Mouse (Mus musculus) midbrain, embryonic 11.5 days (tissue): ENCODE measurements at regions not wholly inside any gene's neighbourhood (a gene's known extent, or its start where the extent isn't known, plus 50 kb on each side); places are given as distances from the start of the nearest gene placed in this dataset.

Source experiments
- ATAC-seq: fragments of 200-750 bp; cut with Nextera tagmentation; 2 replicates; pipeline ENCODE4 v1.8.0; 2017; ENCODE audit warnings: moderate TSS enrichment, moderate library complexity; ENCODE audit not compliant: low FRiP score
- DNase-seq: peaks from one replicate; pipeline ENCODE4 v3.0.0; 2015; ENCODE audit warnings: low spot score; ENCODE audit errors: missing footprints
- H3K27ac ChIP-seq: fragments of 300-500 bp; sonication (generic); 2 replicates; pipeline ENCODE4 v1.5.1; 2014; ENCODE audit warnings: low read depth, low read length
- H3K27me3 ChIP-seq: fragments of 300-500 bp; sonication (generic); 2 replicates; pipeline ENCODE4 v1.6.1; 2014; ENCODE audit warnings: mild to moderate bottlenecking, low read length, moderate library complexity, mixed read lengths; ENCODE audit not compliant: control insufficient read depth, insufficient read depth
- H3K36me3 ChIP-seq: fragments of 300-500 bp; sonication (generic); 2 replicates; pipeline ENCODE4 v1.6.1; 2014; ENCODE audit warnings: mild to moderate bottlenecking, low read length, moderate library complexity, mixed read lengths; ENCODE audit not compliant: control insufficient read depth, insufficient read depth
- H3K4me1 ChIP-seq: fragments of 300-500 bp; sonication (generic); 2 replicates; pipeline ENCODE4 v1.6.1; 2014; ENCODE audit warnings: low read length; ENCODE audit not compliant: control insufficient read depth, insufficient read depth
- H3K4me2 ChIP-seq: fragments of 300-500 bp; sonication (generic); 2 replicates; pipeline ENCODE4 v1.6.1; 2014; ENCODE audit warnings: mild to moderate bottlenecking, moderate library complexity
- H3K4me3 ChIP-seq: fragments of 300-500 bp; sonication (generic); 2 replicates; pipeline ENCODE4 v1.5.1; 2014; ENCODE audit warnings: low read depth, low read length
- H3K9ac ChIP-seq: fragments of 300-500 bp; sonication (generic); 2 replicates; pipeline ENCODE4 v1.6.1; 2014; ENCODE audit warnings: low read length
- H3K9me3 ChIP-seq: fragments of 300-500 bp; sonication (generic); 2 replicates; pipeline ENCODE4 v1.6.1; 2016; ENCODE audit warnings: low read length; ENCODE audit not compliant: control insufficient read depth
- WGBS: fragments of 180-500 bp; shearing (Covaris S2); extraction: QIAGEN DNeasy Blood & Tissue Kit; methylation state at CpG from one replicate; pipeline ENCODE4 v1.1.7; 2014; 5-methylcytosine and 5-hydroxymethylcytosine counted together

DNA sequence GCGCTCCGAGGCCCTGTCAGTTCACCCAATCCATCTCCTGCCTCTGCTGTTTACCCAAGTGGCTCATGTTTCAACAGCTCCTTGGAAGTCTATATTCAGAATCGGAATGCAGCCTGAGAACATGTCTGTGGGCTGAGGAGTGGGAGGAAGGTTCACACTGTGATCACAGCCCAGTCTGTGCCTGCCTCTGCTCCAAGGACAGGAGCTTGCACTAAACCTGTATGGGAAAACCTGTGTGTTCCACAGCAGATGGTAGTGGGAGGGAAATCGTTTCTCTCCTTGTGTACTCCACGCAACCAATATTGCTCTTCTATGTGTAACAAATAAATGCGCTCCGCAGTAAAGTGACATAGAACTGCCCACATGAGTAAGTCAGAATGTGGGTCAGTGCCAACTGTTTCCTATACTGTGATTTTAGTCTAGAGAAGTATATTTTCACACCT, 514.0 kb upstream of the Epha7 start:
- DNase-seq (peak; percentile 90), ATAC-seq (peak; percentile 45; the same call in 1 of the 2 replicates)
- Histone ChIP-seq H3K4me2 (no peak overlapping the region), H3K9ac (no peak overlapping the region), H3K9me3 (no peaks in the 10 kb centered on the region), H3K4me3 (no peak overlapping the region), H3K27ac (no peak overlapping the region), H3K27me3 (no peaks in the 10 kb centered on the region), H3K4me1 (0 out of 2 replicates have a peak, but pooled peaks cover 6% of the 10 kb centered on the region), H3K36me3 (no peaks in the 10 kb centered on the region)
- 54% methylated on average over 7 of the region's 7 CpGs for WGBS

DNA sequence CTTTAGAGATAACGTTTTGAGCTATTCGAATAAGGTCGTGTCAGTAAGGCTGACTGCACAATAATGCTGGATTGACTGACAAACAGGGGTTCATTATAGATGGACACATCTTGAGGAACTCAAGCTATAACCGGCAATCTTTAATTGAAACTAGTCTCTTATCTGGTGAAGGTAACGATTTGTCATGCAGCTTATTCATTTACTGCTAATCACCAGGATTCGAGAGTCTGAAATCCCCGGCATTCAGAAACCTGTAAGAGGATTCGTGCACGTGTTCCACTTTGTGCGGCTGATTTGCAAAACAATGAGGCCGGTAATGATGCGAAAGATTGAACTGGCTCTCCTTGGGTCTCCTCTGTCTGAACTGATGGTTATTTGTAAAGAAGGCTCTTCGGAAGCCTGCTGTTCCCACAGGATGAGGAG, 512.9 kb upstream of the Epha7 start:
- Histone ChIP-seq H3K4me3 (no peak overlapping the region), H3K4me2 (peak overlapping the region; percentile 16; the same call in 1 of the 2 replicates)
- peak; percentile 80 for ATAC-seq

DNA sequence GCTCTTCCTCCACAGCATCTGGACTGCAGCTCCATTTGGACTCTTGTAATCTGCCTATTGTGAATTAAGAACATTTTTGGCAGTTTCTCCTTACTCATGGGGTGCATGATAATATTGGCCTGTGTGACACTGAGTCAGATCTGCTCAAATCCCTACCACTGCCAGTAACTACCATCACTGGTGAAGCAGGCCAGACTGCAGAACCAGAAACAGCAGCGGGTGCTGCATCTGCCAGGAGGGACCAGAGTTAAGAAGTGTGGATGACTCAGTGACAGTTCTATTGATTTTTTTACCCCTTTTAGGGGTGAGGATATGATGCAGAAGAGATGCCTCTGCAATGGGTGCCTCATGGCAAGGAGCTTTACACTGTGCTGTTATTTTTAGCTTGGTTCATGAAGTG, 511.2 kb upstream of the Epha7 start:
- Histone ChIP-seq H3K36me3 (no peaks in the 10 kb centered on the region), H3K9me3 (no peaks in the 10 kb centered on the region), H3K4me3 (no peak overlapping the region), H3K4me1 (0 out of 2 replicates have a peak, but pooled peaks cover 6% of the 10 kb centered on the region), H3K27me3 (no peaks in the 10 kb centered on the region), H3K4me2 (no peak overlapping the region), H3K9ac (no peak overlapping the region), H3K27ac (no peak overlapping the region)
- ATAC-seq (0 out of 2 replicates have a peak, but pooled peaks have one; percentile 20), DNase-seq (no peak)
- 42% methylated on average over 1 of the region's 1 CpGs for WGBS

More for the DNA sequence above, 512.9 kb upstream of the Epha7 start:
- Histone ChIP-seq H3K27ac (no peak overlapping the region), H3K27me3 (no peaks in the 10 kb centered on the region), H3K4me1 (0 out of 2 replicates have a peak, but pooled peaks cover 6% of the 10 kb centered on the region), H3K9ac (no peak overlapping the region), H3K9me3 (no peaks in the 10 kb centered on the region), H3K36me3 (no peaks in the 10 kb centered on the region)
- WGBS: 11% methylated on average over 13 of the region's 13 CpGs
- DNase-seq: peak; percentile 86

DNA sequence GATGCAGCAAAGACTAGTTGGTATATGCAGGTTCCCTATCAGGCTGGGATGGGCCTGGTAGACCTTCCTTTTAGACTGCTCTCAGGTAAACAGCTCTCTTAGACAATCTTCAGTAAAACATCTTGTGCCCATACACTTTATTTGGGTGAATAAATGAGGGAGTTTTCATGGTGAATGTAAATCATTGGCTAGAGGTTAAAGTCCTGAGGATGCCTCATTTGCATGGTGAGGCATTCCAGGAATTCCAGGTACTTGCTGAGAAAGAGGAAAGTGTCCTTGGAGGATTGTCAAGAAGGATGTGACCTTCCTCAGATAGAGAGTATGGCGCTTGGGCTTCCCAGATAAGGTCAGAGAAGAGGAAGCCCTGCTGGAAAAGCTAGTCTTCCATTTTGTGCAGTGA, 481.9 kb upstream of the Epha7 start:
- no peak for ATAC-seq
- Histone ChIP-seq H3K4me3 (no peak overlapping the region), H3K9ac (no peak overlapping the region), H3K36me3 (no peaks in the 10 kb centered on the region), H3K27me3 (no peaks in the 10 kb centered on the region), H3K4me1 (no peaks in the 10 kb centered on the region), H3K9me3 (no peaks in the 10 kb centered on the region), H3K4me2 (no peak overlapping the region), H3K27ac (no peak overlapping the region)
- 88% methylated on average over 1 of the region's 1 CpGs for WGBS
- no peak for DNase-seq

DNA sequence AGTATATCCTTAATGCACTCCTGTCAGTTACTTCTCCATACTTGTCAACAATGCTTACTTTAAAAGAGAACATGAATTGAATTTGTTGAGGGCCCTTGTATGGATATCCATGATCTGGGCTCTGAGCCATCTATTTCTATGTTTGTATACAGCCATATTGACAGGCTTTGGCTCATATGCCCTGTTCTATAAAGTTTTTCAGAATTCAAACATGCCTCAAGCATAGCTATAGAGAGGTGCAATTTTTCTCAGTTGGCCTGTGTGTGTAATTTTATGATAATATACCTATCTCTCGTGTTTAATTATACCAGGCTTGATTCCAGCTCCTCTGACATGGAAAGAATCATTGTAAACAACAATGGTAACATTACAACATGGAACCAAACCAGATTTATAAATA, 448.4 kb upstream of the Epha7 start:
- 80% methylated on average over 1 of the region's 1 CpGs for WGBS

DNA sequence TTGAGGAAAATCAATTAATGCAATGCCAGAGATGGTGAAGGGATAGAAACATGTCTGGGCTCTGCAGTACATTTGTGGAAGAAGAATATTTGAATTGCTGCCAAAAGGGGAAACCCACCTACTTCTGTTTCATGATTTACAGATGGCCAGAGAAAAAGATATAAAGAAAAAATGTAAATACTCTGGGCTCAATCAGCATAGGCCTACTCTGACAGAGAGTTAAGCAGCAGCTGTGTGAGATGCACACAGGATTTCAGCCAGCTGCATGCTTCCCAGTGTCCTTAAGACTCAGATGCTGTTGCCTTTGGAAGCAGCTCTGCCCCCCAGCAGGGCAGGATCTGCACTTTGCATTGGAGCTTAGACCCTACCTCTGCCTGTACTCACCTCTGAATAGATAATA, 435.8 kb upstream of the Epha7 start:
- H3K4me3 ChIP-seq: no peak overlapping the region
- H3K9ac ChIP-seq: no peak overlapping the region
- H3K27ac ChIP-seq: no peak overlapping the region
- H3K4me2 ChIP-seq: no peak overlapping the region
- no peaks in the 10 kb centered on the region for H3K4me1 ChIP-seq
- DNase-seq: no peak
- ATAC-seq: no peak
- no peaks in the 10 kb centered on the region for H3K27me3 ChIP-seq
- H3K36me3 ChIP-seq: no peaks in the 10 kb centered on the region
- H3K9me3 ChIP-seq: no peaks in the 10 kb centered on the region

More for the DNA sequence above, 448.4 kb upstream of the Epha7 start:
- no peak overlapping the region for H3K4me2 ChIP-seq
- H3K27me3 ChIP-seq: no peaks in the 10 kb centered on the region
- no peak overlapping the region for H3K27ac ChIP-seq
- no peak overlapping the region for H3K9ac ChIP-seq
- no peaks in the 10 kb centered on the region for H3K36me3 ChIP-seq
- no peak for ATAC-seq
- H3K9me3 ChIP-seq: no peaks in the 10 kb centered on the region
- DNase-seq: no peak
- H3K4me3 ChIP-seq: no peak overlapping the region
- H3K4me1 ChIP-seq: no peaks in the 10 kb centered on the region

DNA sequence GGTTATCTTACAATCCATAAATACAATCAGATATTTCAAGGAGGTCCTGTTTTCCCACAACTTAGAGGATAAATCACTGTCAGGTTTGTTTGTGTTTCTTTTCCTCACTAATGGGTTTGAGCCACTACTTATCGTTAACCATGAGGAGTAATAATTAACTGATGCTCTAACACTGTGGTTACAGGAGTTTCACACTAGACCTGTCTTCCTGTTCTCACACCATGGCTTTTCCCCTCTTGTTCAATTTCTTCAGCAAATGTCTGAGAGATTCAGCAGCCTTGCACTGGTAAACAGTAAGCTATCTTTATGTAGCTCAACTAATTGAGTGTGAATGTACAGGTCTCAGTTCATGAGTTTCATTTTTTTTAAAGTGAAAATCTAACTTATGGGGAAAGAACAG, 434.3 kb upstream of the Epha7 start:
- 81% methylated on average over 1 of the region's 1 CpGs for WGBS
- no peaks in the 10 kb centered on the region for H3K27me3 ChIP-seq
- no peak for ATAC-seq
- no peak overlapping the region for H3K27ac ChIP-seq
- no peak for DNase-seq
- H3K9me3 ChIP-seq: no peaks in the 10 kb centered on the region
- H3K4me1 ChIP-seq: no peaks in the 10 kb centered on the region
- no peak overlapping the region for H3K4me2 ChIP-seq
- H3K36me3 ChIP-seq: no peaks in the 10 kb centered on the region
- no peak overlapping the region for H3K9ac ChIP-seq
- no peak overlapping the region for H3K4me3 ChIP-seq

DNA sequence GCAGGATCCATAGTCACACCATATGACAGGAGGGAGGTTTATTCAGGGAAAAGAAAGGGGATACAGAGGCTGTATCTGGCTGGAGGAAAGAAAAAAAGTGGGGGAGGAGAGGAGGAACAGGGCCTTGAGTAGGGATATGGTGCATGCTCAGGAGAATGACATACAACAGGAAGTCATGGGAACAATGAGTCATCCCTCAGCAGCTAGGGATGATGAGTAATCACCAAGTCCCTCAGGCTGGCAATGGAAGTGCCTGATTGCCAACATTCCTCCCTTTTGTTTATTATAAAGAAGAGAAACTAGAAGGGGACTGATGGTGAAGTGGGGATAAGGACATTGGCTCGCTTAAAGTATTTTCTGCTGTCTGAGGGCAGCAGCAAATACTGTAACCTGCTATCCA, 388.6 kb upstream of the Epha7 start:
- no peak overlapping the region for H3K9ac ChIP-seq
- no peaks in the 10 kb centered on the region for H3K36me3 ChIP-seq
- no peaks in the 10 kb centered on the region for H3K9me3 ChIP-seq
- DNase-seq (no peak), ATAC-seq (no peak)
- no peak overlapping the region for H3K4me3 ChIP-seq
- H3K4me2 ChIP-seq: no peak overlapping the region
- H3K27me3 ChIP-seq: no peaks in the 10 kb centered on the region
- no peaks in the 10 kb centered on the region for H3K4me1 ChIP-seq
- no peak overlapping the region for H3K27ac ChIP-seq
- WGBS: 75% methylated on average over 1 of the region's 1 CpGs

DNA sequence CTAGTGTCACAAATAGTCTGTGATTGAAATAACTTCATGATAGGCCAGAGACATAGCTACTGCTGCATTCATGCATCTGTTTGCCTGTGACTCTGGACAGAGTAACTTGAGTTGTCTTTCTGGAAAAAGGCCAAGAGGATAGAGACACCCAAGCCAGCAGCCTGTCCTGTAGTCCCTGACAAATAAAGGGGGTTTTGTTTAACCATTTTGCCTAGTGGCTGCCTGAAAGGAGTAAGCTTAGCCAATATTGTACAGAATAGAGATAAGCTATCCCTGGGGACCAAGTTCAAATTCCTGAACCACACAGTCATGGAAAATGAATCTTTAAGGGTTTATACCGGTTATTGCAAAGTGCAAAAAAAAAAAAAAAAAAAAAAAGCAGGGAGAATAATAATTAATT, 372.8 kb upstream of the Epha7 start:
- Histone ChIP-seq H3K4me1 (no peaks in the 10 kb centered on the region), H3K27ac (no peak overlapping the region), H3K9me3 (no peaks in the 10 kb centered on the region), H3K27me3 (no peaks in the 10 kb centered on the region), H3K4me2 (no peak overlapping the region), H3K36me3 (no peaks in the 10 kb centered on the region), H3K4me3 (no peak overlapping the region), H3K9ac (no peak overlapping the region)
- ATAC-seq (no peak), DNase-seq (no peak)
- WGBS: 72% methylated on average over 1 of the region's 1 CpGs

DNA sequence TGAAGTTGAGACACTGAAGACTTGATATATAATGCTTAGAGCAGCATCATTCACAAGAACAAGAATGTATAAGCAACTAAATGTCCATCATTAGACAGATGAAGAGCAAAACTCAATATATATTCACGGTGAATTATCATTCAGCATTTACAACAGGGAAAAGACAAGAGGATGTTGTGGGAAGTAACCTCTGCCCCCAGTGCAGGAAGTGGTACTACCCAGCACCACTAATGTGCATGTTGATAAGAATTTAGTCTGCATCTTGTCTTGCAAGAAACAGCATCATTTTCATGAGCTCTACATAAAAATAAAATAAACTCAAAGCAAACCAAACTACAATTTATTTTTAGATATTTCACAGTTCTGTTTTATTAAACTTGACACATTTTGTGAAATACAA, 359.8 kb upstream of the Epha7 start:
- ATAC-seq: no peak
- WGBS: 93% methylated on average over 1 of the region's 1 CpGs
- no peak overlapping the region for H3K4me3 ChIP-seq

More for the DNA sequence above, 359.8 kb upstream of the Epha7 start:
- Histone ChIP-seq H3K27ac (no peak overlapping the region), H3K4me2 (no peak overlapping the region), H3K36me3 (no peaks in the 10 kb centered on the region), H3K9me3 (no peaks in the 10 kb centered on the region), H3K27me3 (no peaks in the 10 kb centered on the region), H3K4me1 (no peaks in the 10 kb centered on the region), H3K9ac (no peak overlapping the region)
- DNase-seq: no peak
